Mouse (Mus musculus): ENCODE data around the gene Pitpnc1. TPM values are rescaled to one million over a fixed set of nuclear protein-coding genes. Genes with fewer than 3 reads are reported as not detected.

The Pitpnc1 gene
- polyA plus RNA-seq, 1 experiment from 2014 or later, result 9.7 TPM

DNA sequence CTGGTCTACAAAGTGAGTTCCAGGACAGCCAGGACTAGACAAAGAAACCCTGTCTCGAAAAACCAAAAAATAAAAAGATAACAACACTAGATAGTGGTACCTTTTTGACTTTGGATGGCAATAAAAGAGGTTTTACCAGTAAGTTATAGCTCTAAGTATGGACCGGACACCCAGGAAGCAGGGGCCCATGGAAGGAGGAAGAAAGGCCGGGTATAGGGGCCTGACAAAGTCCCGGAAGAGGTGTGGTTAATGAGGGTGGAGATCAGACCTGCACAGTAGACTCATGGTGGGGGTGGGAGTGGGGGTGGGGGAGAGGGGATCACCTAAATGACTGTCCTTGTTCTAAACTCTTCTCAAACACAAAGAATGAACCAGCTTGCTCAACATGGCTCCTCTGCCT lies 58.4 kb downstream of the Pitpnc1 start:
- H3K4me1 ChIP-seq, result peaks cover 99% of the 10 kb centered on the region
- no peaks in the 10 kb centered on the region for H3K27me3 ChIP-seq (replicated peaks)
- 0 out of 2 replicates have a peak overlapping the region, but pooled peaks have one; percentile 3 for H3K9ac ChIP-seq
- no peak overlapping the region for H3K4me3 ChIP-seq
- no peaks in the 10 kb centered on the region for H3K9me3 ChIP-seq (replicated peaks)
- peak overlapping the region; percentile 41 for H3K4me2 ChIP-seq
- H3K36me3 ChIP-seq, result no peaks in the 10 kb centered on the region
- H3K27ac ChIP-seq, result peak overlapping the region; percentile 79
- ATAC-seq, result no peak
- 39% methylated on average over 4 of the region's 4 CpGs for WGBS (ENCODE audit: insufficient replicate concordance)

GRCm38 (mm10) chr11:107411576-107411975 lies 58.9 kb downstream of the Pitpnc1 start:
- H3K9ac ChIP-seq, result peak overlapping the region; percentile 3; the same call in 1 of the 2 replicates
- H3K4me2 ChIP-seq, result peak overlapping the region; percentile 41
- ATAC-seq, result no peak
- H3K36me3 ChIP-seq, result no peaks in the 10 kb centered on the region
- peak overlapping the region; percentile 79 for H3K27ac ChIP-seq
- no peaks in the 10 kb centered on the region for H3K9me3 ChIP-seq (replicated peaks)
- H3K4me3 ChIP-seq, result no peak overlapping the region
- 49% methylated on average over 9 of the region's 9 CpGs for WGBS (ENCODE audit: insufficient replicate concordance)
- H3K27me3 ChIP-seq (replicated peaks), result no peaks in the 10 kb centered on the region
- peaks cover 99% of the 10 kb centered on the region for H3K4me1 ChIP-seq

GRCm38 (mm10) chr11:107410804-107411203 lies 59.7 kb downstream of the Pitpnc1 start:
- Histone ChIP-seq H3K4me3 (no peak overlapping the region), H3K36me3 (no peaks in the 10 kb centered on the region), H3K27ac (peak overlapping the region; percentile 79), H3K9ac (no peak overlapping the region), H3K9me3 (replicated peaks) (no peaks in the 10 kb centered on the region), H3K4me2 (peak overlapping the region; percentile 46), H3K4me1 (peaks cover 98% of the 10 kb centered on the region), H3K27me3 (replicated peaks) (no peaks in the 10 kb centered on the region)
- no peak for ATAC-seq
- 72% methylated on average over 7 of the region's 7 CpGs for WGBS (ENCODE audit: insufficient replicate concordance)

GRCm38 (mm10) chr11:107410090-107410732 lies 60.3 kb downstream of the Pitpnc1 start:
- Histone ChIP-seq H3K4me2 (peak overlapping the region; percentile 46), H3K27me3 (replicated peaks) (no peaks in the 10 kb centered on the region), H3K9ac (peak overlapping the region; percentile 35; the same call in 1 of the 2 replicates), H3K27ac (peak overlapping the region; percentile 78), H3K4me3 (no peak overlapping the region), H3K4me1 (peaks cover 96% of the 10 kb centered on the region), H3K36me3 (no peaks in the 10 kb centered on the region), H3K9me3 (replicated peaks) (no peaks in the 10 kb centered on the region)
- peak; percentile 56 for ATAC-seq
- WGBS (ENCODE audit: insufficient replicate concordance), result 17% methylated on average over 5 of the region's 5 CpGs

GRCm38 (mm10) chr11:107408886-107409285 lies 61.6 kb downstream of the Pitpnc1 start:
- Histone ChIP-seq H3K9ac (peak overlapping the region; percentile 36; the same call in 1 of the 2 replicates), H3K4me3 (no peak overlapping the region), H3K27me3 (replicated peaks) (no peaks in the 10 kb centered on the region), H3K27ac (peak overlapping the region; percentile 73), H3K36me3 (no peaks in the 10 kb centered on the region), H3K9me3 (replicated peaks) (no peaks in the 10 kb centered on the region), H3K4me2 (peak overlapping the region; percentile 51), H3K4me1 (peaks cover 88% of the 10 kb centered on the region)
- 81% methylated on average over 7 of the region's 7 CpGs for WGBS (ENCODE audit: insufficient replicate concordance)
- ATAC-seq, result no peak

DNA sequence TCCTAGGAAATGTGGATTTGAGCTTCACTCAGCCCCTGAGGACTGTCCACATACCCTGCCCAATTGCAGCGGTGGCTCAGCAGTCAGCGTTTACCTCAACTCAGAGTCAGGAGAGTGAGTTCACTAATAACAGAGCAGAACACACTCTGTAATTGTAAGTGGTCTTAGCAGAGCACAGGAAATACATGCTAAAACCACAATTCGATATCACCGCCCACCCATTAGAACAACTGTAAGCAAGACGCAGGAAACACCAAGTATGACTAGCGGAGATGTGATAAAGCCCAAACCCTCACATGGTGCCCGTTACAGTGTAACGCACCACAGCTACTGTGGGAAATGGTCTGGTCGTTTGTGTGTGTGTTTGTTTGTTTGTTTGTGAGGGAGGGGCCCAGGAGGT lies 62.8 kb downstream of the Pitpnc1 start:
- Histone ChIP-seq H3K27ac (peak overlapping the region; percentile 73), H3K4me2 (peak overlapping the region; percentile 51), H3K4me1 (peaks cover 76% of the 10 kb centered on the region), H3K27me3 (replicated peaks) (no peaks in the 10 kb centered on the region), H3K9me3 (replicated peaks) (no peaks in the 10 kb centered on the region), H3K36me3 (no peaks in the 10 kb centered on the region), H3K4me3 (peak overlapping the region; percentile 6; the same call in 1 of the 2 replicates), H3K9ac (peak overlapping the region; percentile 36; the same call in 1 of the 2 replicates)
- 13% methylated on average over 9 of the region's 9 CpGs for WGBS (ENCODE audit: insufficient replicate concordance)
- peak; percentile 66 for ATAC-seq

- no peak overlapping the region for H3K9ac ChIP-seq
- H3K27me3 ChIP-seq (replicated peaks), result no peaks in the 10 kb centered on the region
- H3K27ac ChIP-seq, result no peak overlapping the region
- no peaks in the 10 kb centered on the region for H3K36me3 ChIP-seq
- H3K4me2 ChIP-seq, result no peak overlapping the region
- 90% methylated on average over 11 of the region's 11 CpGs for WGBS (ENCODE audit: insufficient replicate concordance)
- ATAC-seq, result no peak
- no peak overlapping the region for H3K4me3 ChIP-seq
- H3K9me3 ChIP-seq (replicated peaks), result 0 out of 2 replicates have a peak, but pooled peaks cover 3% of the 10 kb centered on the region
- peaks cover 61% of the 10 kb centered on the region for H3K4me1 ChIP-seq
Measured at GRCm38 (mm10) chr11:107405606-107406333, 64.7 kb downstream of the Pitpnc1 start.

GRCm38 (mm10) chr11:107403309-107403708 lies 67.2 kb downstream of the Pitpnc1 start:
- Histone ChIP-seq H3K9me3 (replicated peaks) (0 out of 2 replicates have a peak, but pooled peaks cover 3% of the 10 kb centered on the region), H3K36me3 (no peaks in the 10 kb centered on the region), H3K27me3 (replicated peaks) (no peaks in the 10 kb centered on the region), H3K9ac (no peak overlapping the region), H3K4me2 (no peak overlapping the region), H3K27ac (no peak overlapping the region), H3K4me3 (no peak overlapping the region), H3K4me1 (peaks cover 60% of the 10 kb centered on the region)
- 73% methylated on average over 10 of the region's 10 CpGs for WGBS (ENCODE audit: insufficient replicate concordance)
- ATAC-seq, result no peak

DNA sequence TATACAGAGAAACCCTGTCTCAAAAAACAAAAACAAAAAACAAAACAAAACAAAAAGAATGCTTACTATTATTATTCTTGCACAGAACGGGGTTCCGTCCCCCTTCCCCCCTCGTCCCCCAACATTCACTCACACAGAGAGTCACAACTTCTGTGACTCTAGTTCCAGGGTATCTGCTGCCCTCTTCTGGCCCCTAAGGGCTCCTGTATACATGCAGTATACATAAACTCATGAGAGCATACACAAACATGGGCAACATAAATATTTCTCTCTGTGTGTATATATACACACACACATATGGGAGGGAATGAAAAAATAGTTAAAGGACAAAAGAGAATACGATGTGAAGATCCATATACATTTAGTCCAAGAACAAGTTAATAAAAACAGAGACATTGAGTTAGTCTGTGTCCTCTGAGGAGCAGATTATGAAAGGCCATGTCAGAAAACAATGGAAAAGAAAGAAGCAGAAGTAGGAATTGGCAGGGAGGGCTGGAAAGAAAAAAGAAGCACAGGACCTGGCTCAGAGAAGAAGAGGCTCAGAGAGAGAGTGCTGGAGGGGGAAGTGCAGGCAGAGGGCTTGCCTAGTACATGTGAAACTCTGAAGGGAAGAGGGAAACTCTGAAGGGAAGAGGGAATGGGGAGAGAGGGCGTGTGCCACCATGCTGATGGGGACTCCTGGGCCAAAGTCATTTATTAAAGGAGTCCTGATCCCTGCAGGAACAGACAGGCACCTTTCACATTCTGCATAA lies 68.5 kb downstream of the Pitpnc1 start:
- H3K4me3 ChIP-seq, result no peak overlapping the region
- H3K27ac ChIP-seq, result no peak overlapping the region
- H3K36me3 ChIP-seq, result no peaks in the 10 kb centered on the region
- H3K9me3 ChIP-seq (replicated peaks), result 0 out of 2 replicates have a peak, but pooled peaks cover 3% of the 10 kb centered on the region
- WGBS (ENCODE audit: insufficient replicate concordance), result 92% methylated on average over 5 of the region's 5 CpGs
- H3K4me1 ChIP-seq, result peaks cover 60% of the 10 kb centered on the region
- no peaks in the 10 kb centered on the region for H3K27me3 ChIP-seq (replicated peaks)
- H3K9ac ChIP-seq, result no peak overlapping the region
- no peak overlapping the region for H3K4me2 ChIP-seq
- no peak for ATAC-seq

DNA sequence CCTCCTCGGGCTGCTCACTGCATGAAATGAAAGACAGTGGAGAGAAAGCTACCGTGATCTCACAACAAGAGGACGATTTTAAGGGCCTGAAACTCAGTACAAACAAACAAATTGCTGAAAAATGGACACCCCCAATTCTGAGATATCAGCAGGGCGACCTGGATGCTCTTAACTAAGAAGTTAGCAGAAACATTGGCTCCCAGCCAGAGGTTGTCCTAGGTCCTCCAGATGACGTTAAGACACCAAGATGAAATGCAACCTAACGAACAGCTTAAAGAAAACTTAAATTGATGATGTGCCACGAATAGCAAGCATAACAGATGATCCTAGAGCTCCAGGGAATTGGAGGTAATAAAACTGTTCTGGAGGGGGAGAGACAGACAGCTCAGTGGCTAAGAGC lies 69.7 kb downstream of the Pitpnc1 start:
- Histone ChIP-seq H3K27me3 (replicated peaks) (no peaks in the 10 kb centered on the region), H3K4me3 (no peak overlapping the region), H3K4me2 (no peak overlapping the region), H3K9ac (no peak overlapping the region), H3K27ac (peak overlapping the region; percentile 12; the same call in 1 of the 2 replicates), H3K9me3 (replicated peaks) (0 out of 2 replicates have a peak, but pooled peaks cover 3% of the 10 kb centered on the region), H3K36me3 (no peaks in the 10 kb centered on the region), H3K4me1 (peaks cover 61% of the 10 kb centered on the region)
- ATAC-seq, result no peak
- 79% methylated on average over 7 of the region's 7 CpGs for WGBS (ENCODE audit: insufficient replicate concordance)

DNA sequence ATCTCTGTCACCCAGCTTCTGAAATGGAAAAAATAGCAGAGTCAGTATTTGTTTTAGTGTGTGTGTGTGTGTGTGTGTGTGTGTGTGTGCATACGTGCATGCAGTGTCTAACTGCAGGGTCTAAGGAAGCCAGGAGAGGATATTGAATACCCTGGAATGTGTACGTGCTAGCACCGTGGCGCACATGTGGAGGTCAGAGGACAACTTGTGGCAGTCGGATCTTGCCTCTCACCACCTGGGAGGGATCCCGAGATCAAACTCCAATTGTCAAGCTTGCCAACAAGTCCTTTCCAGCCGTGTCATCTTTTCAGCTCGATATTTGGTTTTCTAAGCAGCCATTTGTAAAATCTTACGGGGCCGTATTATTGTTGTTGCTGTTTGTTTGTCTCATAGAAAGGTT lies 70.5 kb downstream of the Pitpnc1 start:
- Histone ChIP-seq H3K4me1 (peaks cover 66% of the 10 kb centered on the region), H3K36me3 (no peaks in the 10 kb centered on the region), H3K9ac (no peak overlapping the region), H3K27me3 (replicated peaks) (no peaks in the 10 kb centered on the region), H3K4me3 (no peak overlapping the region), H3K27ac (peak overlapping the region; percentile 50; the same call in 1 of the 2 replicates), H3K9me3 (replicated peaks) (0 out of 2 replicates have a peak, but pooled peaks cover 3% of the 10 kb centered on the region), H3K4me2 (no peak overlapping the region)
- 84% methylated on average over 10 of the region's 10 CpGs for WGBS (ENCODE audit: insufficient replicate concordance)
- no peak for ATAC-seq
